Mouse (Mus musculus): Measurements from ENCODE around the gene Fam76b.

DNA sequence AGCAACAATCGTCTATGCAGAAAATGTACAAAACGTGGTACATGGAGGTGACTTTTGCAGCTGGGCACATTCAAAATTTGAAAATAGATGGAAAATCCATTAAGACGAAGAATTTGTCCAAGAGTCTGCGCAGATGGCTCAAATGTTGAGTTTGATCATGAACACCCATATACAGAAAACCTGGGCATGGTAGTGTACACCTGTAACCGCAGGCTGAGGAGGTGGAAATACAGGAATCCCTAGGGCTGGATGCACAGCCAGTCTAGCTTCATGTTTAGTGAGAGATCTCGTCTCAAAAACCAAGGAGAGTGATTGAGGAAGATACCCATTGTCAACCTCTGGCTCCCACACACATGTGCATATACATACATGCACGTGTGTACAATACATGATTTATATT, 44.1 kb downstream of the Fam76b start:
- TF ChIP-seq CTCF (IDR thresholded peaks at IDR 0.05; ENCODE audit: borderline replicate concordance, insufficient read depth, low read depth, low read length) = no peak
- no peak for TF ChIP-seq POLR2A (IDR thresholded peaks at IDR 0.05; ENCODE audit: borderline replicate concordance, insufficient read depth, low read length)
